Mouse (Mus musculus) T-cell, adult 2 months (primary cell): ENCODE results near the gene Sh3pxd2b.

Experiments
- DNase-seq: peaks from one replicate; pipeline ENCODE4 v3.0.0; 2022; ENCODE audit warnings: low spot score

Sh3pxd2b gene

GRCm38 (mm10) chr11:32425043-32425658 lies 77.5 kb downstream of the Sh3pxd2b start:
- no peak for DNase-seq

- DNase-seq = no peak
Observed at GRCm38 (mm10) chr11:32427537-32427936, 79.9 kb downstream of the Sh3pxd2b start.

- DNase-seq = no peak
Observed at GRCm38 (mm10) chr11:32435410-32436060, 87.9 kb downstream of the Sh3pxd2b start.

- no peak for DNase-seq
Observed at GRCm38 (mm10) chr11:32442576-32442975, 95.0 kb downstream of the Sh3pxd2b start.

- no peak for DNase-seq
Observed at GRCm38 (mm10) chr11:32444266-32444665, 96.6 kb downstream of the Sh3pxd2b start.

GRCm38 (mm10) chr11:32445135-32445534 lies 97.5 kb downstream of the Sh3pxd2b start:
- no peak for DNase-seq

- peak; percentile 40 for DNase-seq
Observed at GRCm38 (mm10) chr11:32445637-32446226, 98.1 kb downstream of the Sh3pxd2b start.

GRCm38 (mm10) chr11:32450216-32450615 lies 102.6 kb downstream of the Sh3pxd2b start:
- peak; percentile 62 for DNase-seq

GRCm38 (mm10) chr11:32451306-32451705 lies 103.7 kb downstream of the Sh3pxd2b start:
- DNase-seq = no peak

GRCm38 (mm10) chr11:32452745-32453144 lies 105.1 kb downstream of the Sh3pxd2b start:
- no peak for DNase-seq

- no peak for DNase-seq
Observed at GRCm38 (mm10) chr11:32453353-32453915, 105.8 kb downstream of the Sh3pxd2b start.

- no peak for DNase-seq
Observed at GRCm38 (mm10) chr11:32454231-32454799, 106.7 kb downstream of the Sh3pxd2b start.

GRCm38 (mm10) chr11:32454800-32455506 lies 107.3 kb downstream of the Sh3pxd2b start, which contains the start of gene Ubtd2:
TSS of gene Ubtd2 (plus strand) at chr11:32455370.
- DNase-seq = peak; percentile 90

- peak; percentile 13 for DNase-seq
Observed at GRCm38 (mm10) chr11:32455507-32456141, 108.0 kb downstream of the Sh3pxd2b start.

- DNase-seq = no peak
Observed at GRCm38 (mm10) chr11:32456356-32456755, 108.7 kb downstream of the Sh3pxd2b start.

GRCm38 (mm10) chr11:32464282-32464681 lies 116.7 kb downstream of the Sh3pxd2b start:
- DNase-seq = no peak

GRCm38 (mm10) chr11:32471925-32472324 lies 124.3 kb downstream of the Sh3pxd2b start:
- no peak for DNase-seq

GRCm38 (mm10) chr11:32474725-32475124 lies 127.1 kb downstream of the Sh3pxd2b start:
- peak; percentile 23 for DNase-seq

- DNase-seq = no peak
Observed at GRCm38 (mm10) chr11:32475487-32476236, 128.0 kb downstream of the Sh3pxd2b start.
